Mouse (Mus musculus) frontal cortex, adult 2 months (tissue): ENCODE measurements around the gene Gm11214. TPM values are rescaled to one million over a fixed set of nuclear protein-coding genes. Genes with fewer than 3 reads are reported as not detected.
A peak's percentile ranks its signal among the peaks of the same experiment; 100 is the strongest.

Experiments used
- DNase-seq, 2 experiments: peaks; one replicate each; pipeline ENCODE4 v3.0.0; 2022; ENCODE audit warnings: low spot score in 1 of 2; ENCODE audit errors: extremely low spot score in 1 of 2
- polyA plus RNA-seq: library from polyadenylated mRNA; depleted of rRNA; stranded (reverse); fragments of >200 nt; gene quantifications from 2 replicates; pipeline ENCODE4 v1.2.3, GENCODE M21; 2012; rRNA removed

The Gm11214 gene
- not detected in 2 replicates for polyA plus RNA-seq

GRCm38 (mm10) chr4:63663279-63663678, at the start of gene Gm11214:
Gm11214 (minus strand) TSS chr4:63663379.
- DNase-seq: no peak

GRCm38 (mm10) chr4:63711886-63712285, 48.7 kb upstream of the Gm11214 start:
- DNase-seq: no peak

GRCm38 (mm10) chr4:63710431-63711220, 47.4 kb upstream of the Gm11214 start:
- no peak for DNase-seq

GRCm38 (mm10) chr4:63706279-63706971, 43.2 kb upstream of the Gm11214 start:
- DNase-seq: no peak

- no peak for DNase-seq
Measured at GRCm38 (mm10) chr4:63704232-63704631, 41.1 kb upstream of the Gm11214 start.

- DNase-seq: no peak
Measured at GRCm38 (mm10) chr4:63703686-63704085, 40.5 kb upstream of the Gm11214 start.

GRCm38 (mm10) chr4:63702006-63702704, 39.0 kb upstream of the Gm11214 start:
- no peak for DNase-seq

GRCm38 (mm10) chr4:63699749-63700148, 36.6 kb upstream of the Gm11214 start:
- DNase-seq: no peak

GRCm38 (mm10) chr4:63696921-63697320, 33.7 kb upstream of the Gm11214 start:
- no peak for DNase-seq

- DNase-seq: no peak
Measured at GRCm38 (mm10) chr4:63692351-63692750, 29.2 kb upstream of the Gm11214 start.

GRCm38 (mm10) chr4:63687429-63687828, 24.2 kb upstream of the Gm11214 start:
- no peak for DNase-seq

- DNase-seq: peak in 1 of 2 experiments; percentile 43
Measured at GRCm38 (mm10) chr4:63686157-63686556, 23.0 kb upstream of the Gm11214 start.

- no peak for DNase-seq
Measured at GRCm38 (mm10) chr4:63685253-63685525, 22.0 kb upstream of the Gm11214 start.

- DNase-seq: no peak
Measured at GRCm38 (mm10) chr4:63684412-63685252, 21.5 kb upstream of the Gm11214 start.

- no peak for DNase-seq
Measured at GRCm38 (mm10) chr4:63683716-63684115, 20.5 kb upstream of the Gm11214 start.

- no peak for DNase-seq
Measured at GRCm38 (mm10) chr4:63683056-63683455, 19.9 kb upstream of the Gm11214 start.

GRCm38 (mm10) chr4:63682441-63682840, 19.3 kb upstream of the Gm11214 start:
- DNase-seq: no peak

GRCm38 (mm10) chr4:63681557-63681956, 18.4 kb upstream of the Gm11214 start:
- no peak for DNase-seq

GRCm38 (mm10) chr4:63675128-63675527, 11.9 kb upstream of the Gm11214 start:
- no peak for DNase-seq

- DNase-seq: peak; percentile 70 to 80
Measured at GRCm38 (mm10) chr4:63668255-63668654, 5.1 kb upstream of the Gm11214 start.

GRCm38 (mm10) chr4:63665738-63666137, 2.6 kb upstream of the Gm11214 start:
- DNase-seq: no peak
